Mouse (Mus musculus) heart, postnatal 0 days (tissue): ENCODE results near the gene Plcb1.

ENCODE experiments used
- CTCF ChIP-seq: IDR thresholded peaks from 2 replicates; pipeline ENCODE4 v1.5.1; 2016; ENCODE audit warnings: antibody characterized with exemption, control low read depth, low read depth
- EP300 ChIP-seq: IDR thresholded peaks from 2 replicates; pipeline ENCODE4 v1.6.1; 2016; ENCODE audit warnings: antibody characterized with exemption, low read depth

DNA sequence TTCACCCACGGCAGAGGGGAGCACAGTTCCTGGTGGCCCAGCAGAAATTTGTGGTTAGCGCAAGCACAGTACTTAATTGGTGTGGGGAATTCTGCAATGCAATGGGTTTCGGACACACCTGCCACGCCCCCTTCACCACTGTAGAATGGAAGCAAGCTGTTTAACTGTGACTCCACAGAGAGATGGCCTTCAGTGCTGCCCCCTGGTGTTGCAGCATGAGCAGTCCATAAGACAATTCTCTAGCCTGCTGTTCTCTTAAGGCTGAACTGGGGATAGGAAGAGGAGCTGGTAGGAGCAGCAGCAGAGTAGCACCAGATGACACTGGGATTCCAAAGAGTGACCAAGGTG, 538.1 kb downstream of the Plcb1 start:
- TF ChIP-seq CTCF, result peak; percentile 90
- no peak for TF ChIP-seq EP300
